Mouse (Mus musculus): ENCODE measurements around the gene Inppl1. TPM values are rescaled to one million over a fixed set of nuclear protein-coding genes. Genes with fewer than 3 reads are reported as not detected.

Inppl1 gene
- polyA plus RNA-seq, 1 experiment from 2014 or later: 5.6 TPM

- DNase-seq (ENCODE audit: low spot score): no peak
Measured at GRCm38 (mm10) chr7:101847934-101848333, 9.9 kb upstream of the Inppl1 start.

GRCm38 (mm10) chr7:101844186-101844585 is 6.2 kb upstream of the Inppl1 start:
- DNase-seq (ENCODE audit: low spot score): no peak

DNA sequence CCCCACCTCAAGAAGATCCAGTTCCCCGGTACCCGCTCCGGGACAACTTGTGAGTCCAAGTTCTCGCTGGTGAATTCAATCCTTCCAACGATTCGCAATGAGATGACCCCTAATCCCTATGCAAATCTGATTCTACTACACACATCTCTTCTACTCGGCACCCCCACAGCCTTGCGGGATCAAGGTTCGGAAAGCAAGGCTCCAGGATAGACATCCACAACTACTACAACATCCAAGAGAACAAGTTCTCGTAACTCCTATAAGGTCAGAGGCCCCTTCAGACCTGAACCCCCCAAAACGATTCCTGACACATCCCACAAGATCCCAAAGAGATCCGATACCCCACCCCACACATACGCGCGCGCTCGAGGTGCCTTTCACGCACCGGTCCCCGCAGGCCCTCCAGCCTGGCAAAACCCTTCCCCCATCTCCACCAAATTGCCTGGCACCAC is 849 bp downstream of the Inppl1 start:
- DNase-seq (ENCODE audit: low spot score): no peak

DNA sequence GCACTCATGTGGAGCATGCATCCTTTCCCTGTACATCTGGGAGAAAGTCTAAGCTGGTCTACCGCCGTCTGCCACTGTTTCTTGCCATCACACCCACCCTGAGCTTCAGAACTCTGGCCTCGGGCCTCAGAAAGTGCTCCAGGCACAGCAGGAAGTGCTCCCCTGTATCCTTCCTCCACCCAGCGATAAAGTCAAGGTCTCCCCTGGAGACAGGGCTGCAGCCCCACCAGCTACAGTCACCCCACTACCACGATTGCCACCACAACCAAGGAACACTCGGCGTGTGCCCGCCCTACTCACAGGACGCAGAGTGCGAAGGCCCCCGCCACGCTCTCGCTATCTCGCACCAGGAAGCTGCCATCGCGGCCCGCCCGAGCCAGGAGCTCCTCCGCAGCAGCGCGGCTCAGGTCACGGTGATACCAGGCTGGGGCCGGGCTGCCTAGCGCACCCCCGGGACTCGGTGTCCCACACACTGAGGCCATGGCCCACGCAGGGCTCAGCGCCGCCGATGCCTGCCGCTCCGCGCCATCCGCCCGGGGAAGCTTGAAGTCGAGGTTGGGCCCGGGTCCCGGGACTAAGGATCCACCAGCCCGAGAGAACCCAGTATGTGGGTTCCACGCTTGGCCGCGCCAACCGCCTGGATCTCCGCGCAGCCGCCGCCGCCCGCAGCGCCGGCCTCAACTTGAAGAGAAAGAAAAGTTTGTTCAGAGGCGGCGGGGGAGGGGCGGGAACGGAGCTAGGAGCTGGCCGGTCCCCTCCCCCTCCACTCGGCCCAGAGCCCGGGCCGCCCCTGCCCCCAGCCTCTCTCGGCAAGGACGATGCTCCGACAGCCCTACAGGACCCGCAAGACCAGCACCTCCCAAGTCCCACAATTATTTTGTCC is 1.5 kb downstream of the Inppl1 start:
- DNase-seq (ENCODE audit: low spot score): peak; percentile 60

- no peak for DNase-seq (ENCODE audit: low spot score)
Measured at GRCm38 (mm10) chr7:101835457-101836109, 2.4 kb downstream of the Inppl1 start.

- no peak for DNase-seq (ENCODE audit: low spot score)
Measured at GRCm38 (mm10) chr7:101834903-101835302, 3.1 kb downstream of the Inppl1 start.

- DNase-seq (ENCODE audit: low spot score): no peak
Measured at GRCm38 (mm10) chr7:101833916-101834584, 4.0 kb downstream of the Inppl1 start.

DNA sequence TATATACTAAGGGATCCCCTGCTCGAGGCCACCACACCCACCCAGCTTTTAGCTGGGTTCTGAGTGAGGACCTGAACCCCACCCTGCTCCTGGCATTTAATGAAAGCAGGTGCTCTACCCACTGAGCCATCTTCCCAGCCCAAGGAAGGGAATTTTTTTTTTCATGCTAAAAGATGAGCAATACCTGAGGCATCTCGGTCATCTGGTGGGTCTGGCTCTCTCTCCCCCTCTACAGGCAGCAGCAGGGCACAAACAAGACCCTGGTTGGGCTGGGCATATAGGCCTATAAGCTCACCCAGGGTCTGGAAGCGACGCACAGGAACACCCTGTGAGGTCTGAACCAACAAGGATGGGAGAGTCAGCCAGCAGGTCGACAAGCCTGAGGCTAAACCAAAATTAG is 4.7 kb downstream of the Inppl1 start:
- DNase-seq (ENCODE audit: low spot score): no peak

DNA sequence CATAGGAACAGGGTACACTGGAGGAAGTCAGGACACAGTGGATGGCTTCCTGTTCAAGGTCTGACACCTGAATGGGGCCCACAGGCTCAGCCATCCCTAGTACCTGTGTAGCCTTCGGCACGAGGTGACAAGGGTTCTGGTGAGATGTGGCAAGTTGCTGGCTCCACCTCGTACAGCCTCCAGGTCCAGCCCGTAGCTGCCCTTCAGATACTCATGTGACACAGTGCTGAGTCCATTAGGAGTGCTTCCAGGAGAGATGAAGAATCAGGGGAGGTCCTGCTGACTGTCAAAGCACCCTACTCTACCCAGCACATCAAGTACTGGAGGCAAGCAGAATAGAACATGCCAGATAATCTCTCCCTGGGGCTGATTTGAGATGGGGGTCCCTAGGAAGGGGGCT is 5.7 kb downstream of the Inppl1 start:
- DNase-seq (ENCODE audit: low spot score): no peak

DNA sequence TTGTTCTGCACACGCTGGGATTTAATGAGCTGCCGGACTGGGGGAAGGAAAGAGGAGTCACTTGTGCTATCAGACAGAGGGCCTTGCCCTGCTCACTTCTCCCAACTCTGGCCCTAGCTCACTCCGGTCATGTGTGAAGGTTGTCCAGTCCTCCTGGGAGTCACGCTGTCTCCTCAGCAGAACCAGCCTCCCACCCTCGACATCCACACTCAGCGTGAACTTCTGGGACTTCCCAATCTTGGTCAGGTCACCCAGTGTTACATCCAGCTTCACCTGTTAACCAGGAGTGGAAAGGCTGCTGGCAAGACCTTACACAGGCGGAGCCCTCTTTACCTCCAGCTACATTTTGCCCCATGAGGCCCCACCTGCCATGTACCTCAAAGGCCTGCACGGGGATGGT is 6.6 kb downstream of the Inppl1 start:
- no peak for DNase-seq (ENCODE audit: low spot score)

GRCm38 (mm10) chr7:101830373-101830772 is 7.7 kb downstream of the Inppl1 start:
- DNase-seq (ENCODE audit: low spot score): no peak

DNA sequence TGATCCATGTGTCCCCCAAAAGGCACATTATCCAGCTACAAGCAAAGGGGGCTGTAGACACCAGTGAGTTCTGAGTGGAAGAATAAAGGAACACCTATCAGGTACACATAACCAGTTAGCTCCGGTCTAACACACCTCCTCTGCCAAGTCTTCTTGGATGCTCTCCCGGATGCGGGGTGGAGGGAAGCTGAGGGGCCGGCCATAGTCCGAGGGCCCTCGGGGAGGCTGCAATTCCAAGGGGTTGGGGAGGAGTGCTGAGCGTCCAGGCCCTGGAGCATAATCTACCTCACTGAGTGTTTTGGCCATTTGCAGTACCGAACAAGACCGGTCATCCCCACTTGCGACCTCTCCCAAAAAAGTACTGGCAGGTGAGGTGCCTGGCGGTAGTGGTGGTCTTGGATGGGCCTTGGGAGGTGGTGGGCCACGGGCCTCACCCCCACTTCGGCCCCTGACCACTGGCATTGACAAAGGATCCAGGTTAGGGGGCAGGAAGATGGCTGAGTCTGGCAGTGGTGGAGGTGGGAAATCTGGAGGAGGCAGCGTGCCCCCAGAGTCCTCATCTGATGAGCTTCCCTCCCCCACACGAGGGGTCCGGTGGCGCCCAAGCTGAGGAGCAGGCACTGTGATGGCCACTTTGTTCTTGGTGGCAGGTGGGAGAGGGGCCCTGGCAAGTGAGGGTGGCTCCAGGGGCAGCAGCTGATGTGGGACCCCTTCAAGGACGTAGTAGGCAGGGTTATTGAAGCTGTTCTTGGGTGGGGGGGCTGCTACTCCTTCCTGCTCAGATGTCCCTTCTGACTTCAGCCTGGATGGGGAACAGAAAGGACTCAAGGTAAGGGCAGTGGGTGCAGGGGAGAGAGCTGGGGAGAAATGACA is 14.0 kb downstream of the Inppl1 start:
- no peak for DNase-seq (ENCODE audit: low spot score)

DNA sequence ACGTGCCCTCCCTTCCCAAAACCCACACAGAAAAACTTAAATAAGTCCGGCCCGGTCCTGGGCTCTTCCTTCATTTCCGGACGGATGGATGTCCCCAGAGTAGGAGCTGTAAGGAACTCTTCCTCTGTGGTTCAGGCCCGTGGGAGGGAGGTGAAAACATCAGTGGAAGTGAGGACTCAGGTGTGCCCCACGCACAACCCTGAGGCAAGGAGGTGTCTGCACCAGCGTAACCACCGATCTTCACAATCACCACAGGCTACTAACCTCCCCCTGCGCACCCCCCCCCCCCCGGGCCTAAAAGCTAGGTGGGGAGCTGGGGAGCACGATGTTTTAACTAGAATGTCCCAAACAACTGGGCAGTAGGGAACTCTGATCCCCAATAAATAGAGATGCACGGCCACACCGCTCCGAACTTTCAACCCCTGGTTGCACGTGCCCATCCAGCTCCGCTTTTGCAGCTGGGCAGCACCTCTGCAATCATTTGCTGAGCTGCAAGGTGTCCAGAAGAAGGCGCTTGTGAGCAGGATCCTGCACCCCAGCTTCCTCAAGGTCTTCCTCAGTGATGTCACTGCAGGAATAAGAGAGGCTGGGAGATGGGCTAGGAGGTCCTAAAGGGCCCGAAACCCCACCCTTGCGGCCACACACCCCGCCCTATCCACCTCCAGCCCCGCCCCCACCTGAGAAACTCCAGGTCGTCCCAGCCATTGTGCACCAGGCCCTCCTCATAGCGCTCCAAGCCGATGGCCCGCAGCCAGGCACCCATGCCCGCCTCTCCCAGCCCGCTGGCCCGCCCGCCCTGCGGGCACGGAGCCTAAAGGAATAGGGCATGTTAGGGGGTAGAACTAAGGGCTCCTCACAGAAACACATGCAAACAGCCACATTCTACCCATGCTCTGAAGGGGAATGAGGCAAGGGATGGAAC is 14.9 kb downstream of the Inppl1 start:
- DNase-seq (ENCODE audit: low spot score): no peak

GRCm38 (mm10) chr7:101821571-101822501 is 16.2 kb downstream of the Inppl1 start:
- peak; percentile 27 for DNase-seq (ENCODE audit: low spot score)

- DNase-seq (ENCODE audit: low spot score): no peak
Measured at GRCm38 (mm10) chr7:101820295-101821030, 17.6 kb downstream of the Inppl1 start.

DNA sequence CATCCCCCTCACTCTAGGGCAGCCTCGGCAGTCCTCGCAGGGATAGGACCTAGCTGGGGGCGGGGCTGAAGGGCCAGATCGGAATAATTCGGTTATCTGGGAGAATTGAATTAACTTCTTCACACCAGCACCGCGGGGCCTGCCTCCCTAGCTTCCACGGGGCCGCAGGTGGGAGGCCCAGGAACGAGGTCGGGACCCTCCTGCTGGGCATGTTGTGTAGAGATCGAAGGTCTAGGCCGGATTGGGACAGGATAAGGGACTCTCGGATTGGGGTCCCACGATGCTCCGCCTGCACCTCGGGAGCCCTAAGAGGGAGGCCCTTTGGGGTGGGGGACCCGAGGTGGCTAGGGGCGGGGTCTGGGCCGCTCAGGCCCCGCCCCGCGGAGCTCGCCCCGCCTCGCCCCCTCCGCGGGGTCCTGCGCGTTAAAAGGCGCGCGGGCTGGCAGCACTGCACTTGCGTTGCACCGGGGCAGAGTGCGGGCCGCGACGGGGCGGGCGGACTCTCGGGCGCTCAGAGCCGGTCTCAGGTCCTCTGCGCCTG is 20.1 kb downstream of the Inppl1 start, which contains the start of gene Phox2a:
Gene Phox2a (plus strand): TSS at position 453 of the 541 bp plus-strand sequence.
- no peak for DNase-seq (ENCODE audit: low spot score)

GRCm38 (mm10) chr7:101777053-101777452 is 61.0 kb downstream of the Inppl1 start:
- no peak for DNase-seq (ENCODE audit: low spot score)

DNA sequence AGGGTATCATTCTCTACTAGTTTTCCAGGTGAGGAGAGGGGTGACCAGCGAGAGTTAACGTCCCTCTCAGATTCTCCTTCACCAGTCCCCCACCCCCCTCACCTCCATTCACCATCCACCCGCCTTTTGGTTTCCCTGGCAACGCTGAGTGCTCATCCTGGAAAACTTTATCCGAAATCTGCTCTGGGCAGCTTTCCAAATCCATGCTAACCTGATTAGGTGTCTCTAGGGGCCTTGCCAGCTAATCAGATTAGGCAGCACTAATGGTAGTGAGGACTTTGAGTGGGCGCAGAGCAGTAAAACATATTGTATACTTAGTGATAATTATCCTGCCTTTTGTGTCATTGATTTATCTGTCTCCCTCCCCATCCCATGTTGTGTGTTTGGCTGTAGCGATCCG is 65.3 kb downstream of the Inppl1 start:
- DNase-seq (ENCODE audit: low spot score): no peak
